Mouse (Mus musculus): ENCODE data around the gene Gpr152. TPM values are rescaled to one million over a fixed set of nuclear protein-coding genes. Genes with fewer than 3 reads are reported as not detected.

Gpr152 gene
- total and polyA plus RNA-seq, 3 experiments = 0.03 TPM; not detected in 2

GRCm38 (mm10) chr19:4115816-4116215 lies 23.8 kb upstream of the Gpr152 start:
- Histone ChIP-seq H3K27me3 (ENCODE audit: control insufficient read depth in 1 of 2, insufficient read depth in 2 of 2, low read length in 2 of 2) (no peaks in the 10 kb centered on the region), H3K4me1 (ENCODE audit: control insufficient read depth in 1 of 2, insufficient read depth in 2 of 2, low read length in 2 of 2) (peaks cover 20 to 31% of the 10 kb centered on the region in 2 experiments), H3K9ac (ENCODE audit: control insufficient read depth, low read depth, low read length, poor library complexity, severe bottlenecking) (no peak overlapping the region), H3K9me3 (replicated peaks; ENCODE audit: insufficient read depth, low read length) (no peaks in the 10 kb centered on the region), H3K27ac (ENCODE audit: control insufficient read depth, low read depth, low read length) (no peak overlapping the region), H3K79me2 (ENCODE audit: control insufficient read depth, insufficient read depth, low read length, poor library complexity) (peaks cover 4% of the 10 kb centered on the region), H3K36me3 (ENCODE audit: control insufficient read depth in 1 of 2, insufficient read depth in 2 of 2, low read length in 2 of 2) (peaks cover 2 to 29% of the 10 kb centered on the region in 2 experiments; a peak in 3 of 4 replicates), H3K4me3 (ENCODE audit: control insufficient read depth in 1 of 2, insufficient read depth in 1 of 2, low read depth in 2 of 2, low read length in 2 of 2) (no peak overlapping the region)
- no peak for DNase-seq (ENCODE audit: low read depth, low spot score)
- TF ChIP-seq ZNF384 (IDR thresholded peaks at IDR 0.05; ENCODE audit: low read depth, low read length) = no peak
- no peak for TF ChIP-seq TBP (IDR thresholded peaks at IDR 0.05; ENCODE audit: low read depth, low read length)
- TF ChIP-seq BHLHE40 (IDR thresholded peaks at IDR 0.05; ENCODE audit: borderline replicate concordance, low read depth, low read length) = no peak
- TF ChIP-seq MXI1 (IDR thresholded peaks at IDR 0.05; ENCODE audit: low read depth, low read length) = no peak
- no peak for TF ChIP-seq ZC3H11A (IDR thresholded peaks at IDR 0.05; ENCODE audit: low read depth, low read length)
- TF ChIP-seq SMC3 (IDR thresholded peaks at IDR 0.05; ENCODE audit: low read depth, low read length) = no peak
- TF ChIP-seq TCF12 (IDR thresholded peaks at IDR 0.05; ENCODE audit: low read depth, low read length) = no peak
- TF ChIP-seq ELF1 (IDR thresholded peaks at IDR 0.05; ENCODE audit: low read depth, low read length) = no peak
- no peak for TF ChIP-seq MYB (IDR thresholded peaks at IDR 0.05; ENCODE audit: low read depth, low read length)
- no peak for TF ChIP-seq TAL1 (IDR thresholded peaks at IDR 0.05; ENCODE audit: low read length)
- TF ChIP-seq JUND (IDR thresholded peaks at IDR 0.05; ENCODE audit: low read depth, low read length) = no peak
- TF ChIP-seq EP300 (IDR thresholded peaks at IDR 0.05; ENCODE audit: low read depth in 1 of 2, low read length in 2 of 2) = no peak
- no peak for TF ChIP-seq POLR2AphosphoS5 (IDR thresholded peaks at IDR 0.05; ENCODE audit: borderline replicate concordance, low read depth, low read length)
- TF ChIP-seq RAD21 (IDR thresholded peaks at IDR 0.05; ENCODE audit: low read depth, low read length) = no peak
- TF ChIP-seq ZKSCAN1 (IDR thresholded peaks at IDR 0.05; ENCODE audit: low read depth, low read length) = no peak
- TF ChIP-seq MYC (IDR thresholded peaks at IDR 0.05; ENCODE audit: low read depth, low read length) = no peak
- no peak for TF ChIP-seq POLR2A (IDR thresholded peaks at IDR 0.05; ENCODE audit: control insufficient read depth in 1 of 2, insufficient read depth in 1 of 2, low read depth in 1 of 2, low read length in 2 of 2, poor library complexity in 1 of 2)

GRCm38 (mm10) chr19:4117006-4117405 lies 22.6 kb upstream of the Gpr152 start:
- no peak for TF ChIP-seq POLR2AphosphoS2 (IDR thresholded peaks at IDR 0.05; ENCODE audit: low read length)
- no peak for TF ChIP-seq HCFC1 (IDR thresholded peaks at IDR 0.05; ENCODE audit: low read depth, low read length)
- no peak for TF ChIP-seq USF2 (IDR thresholded peaks at IDR 0.05; ENCODE audit: borderline replicate concordance in 1 of 2, insufficient read depth in 1 of 2, low read depth in 1 of 2, low read length in 2 of 2)
- no peak for TF ChIP-seq SMC3 (IDR thresholded peaks at IDR 0.05; ENCODE audit: low read depth, low read length)
- TF ChIP-seq NELFE (IDR thresholded peaks at IDR 0.05; ENCODE audit: low read depth, low read length) = no peak
- TF ChIP-seq MAZ (IDR thresholded peaks at IDR 0.05; ENCODE audit: low read depth, low read length) = no peak
- TF ChIP-seq ZNF384 (IDR thresholded peaks at IDR 0.05; ENCODE audit: low read depth, low read length) = no peak
- TF ChIP-seq POLR2AphosphoS5 (IDR thresholded peaks at IDR 0.05; ENCODE audit: borderline replicate concordance, low read depth, low read length) = no peak
- Histone ChIP-seq H3K36me3 (ENCODE audit: control insufficient read depth in 1 of 2, insufficient read depth in 2 of 2, low read length in 2 of 2) (peaks cover 2 to 31% of the 10 kb centered on the region in 2 experiments; a peak in 3 of 4 replicates), H3K27ac (ENCODE audit: control insufficient read depth, low read depth, low read length) (no peak overlapping the region)

More at GRCm38 (mm10) chr19:4117006-4117405, 22.6 kb upstream of the Gpr152 start:
- H3K9me3 ChIP-seq (replicated peaks; ENCODE audit: insufficient read depth, low read length) = no peaks in the 10 kb centered on the region
- DNase-seq (ENCODE audit: low read depth, low spot score) = no peak
- no peaks in the 10 kb centered on the region for H3K27me3 ChIP-seq (ENCODE audit: control insufficient read depth in 1 of 2, insufficient read depth in 2 of 2, low read length in 2 of 2)
- H3K4me1 ChIP-seq (ENCODE audit: control insufficient read depth in 1 of 2, insufficient read depth in 2 of 2, low read length in 2 of 2) = peaks cover 21 to 36% of the 10 kb centered on the region in 2 experiments
- H3K9ac ChIP-seq (ENCODE audit: control insufficient read depth, low read depth, low read length, poor library complexity, severe bottlenecking) = no peak overlapping the region
- peaks cover 4% of the 10 kb centered on the region for H3K79me2 ChIP-seq (ENCODE audit: control insufficient read depth, insufficient read depth, low read length, poor library complexity)
- H3K4me3 ChIP-seq (ENCODE audit: control insufficient read depth in 1 of 2, insufficient read depth in 1 of 2, low read depth in 2 of 2, low read length in 2 of 2) = no peak overlapping the region

All from MEL (cell line).